Mouse (Mus musculus): ENCODE measurements around the gene Gpr4.
A peak's percentile ranks its signal among the peaks of the same experiment; 100 is the strongest.

DNA sequence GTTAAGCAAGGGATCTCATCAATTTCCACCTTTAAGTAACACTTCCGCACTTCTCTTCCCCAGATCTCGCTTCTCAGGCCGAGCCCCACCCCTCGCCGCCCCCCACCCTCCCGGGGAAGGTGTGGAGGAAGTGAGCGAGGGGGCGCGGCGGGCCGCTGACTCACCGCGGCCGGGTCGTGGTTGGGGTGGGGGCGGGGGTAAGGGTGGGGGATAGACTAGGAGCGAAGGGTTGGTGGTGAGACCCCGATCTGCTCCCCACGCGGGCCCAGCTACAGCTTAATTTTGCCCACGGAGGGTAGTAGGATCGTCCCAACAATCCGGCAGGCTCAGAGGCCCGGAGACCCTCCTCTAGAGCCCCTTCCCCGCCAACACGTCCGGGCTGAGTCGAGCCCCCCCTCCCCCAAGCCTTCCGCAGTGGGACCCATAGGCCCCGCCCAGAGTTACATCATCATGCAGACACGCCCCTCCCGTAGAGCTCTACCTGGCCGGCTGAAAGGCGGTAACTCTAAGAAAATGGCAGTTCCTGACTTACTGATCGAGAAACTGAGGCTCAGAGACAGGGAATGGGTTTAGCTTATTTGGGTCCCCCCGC, 59.9 kb downstream of the Gpr4 start:
- TF ChIP-seq CTCF (IDR thresholded peaks at IDR 0.05; ENCODE audit: control insufficient read depth, insufficient read depth, low read length) = no peak
- peak; percentile 35; the same call in 1 of the 2 replicates for TF ChIP-seq POLR2A (IDR thresholded peaks at IDR 0.05; ENCODE audit: borderline replicate concordance, control insufficient read depth, low read depth, low read length)

Measured in bone marrow, adult 2 months (tissue).